Mouse (Mus musculus) skeletal muscle tissue, adult 2 months (tissue): ENCODE data around the gene Resf1.
A peak's percentile ranks its signal among the peaks of the same experiment; 100 is the strongest.
"Not testable (repeated sequence)": the region's sequence is repeated elsewhere in the genome, so short reads cannot be mapped to it uniquely, and the experiment has no call there.

ENCODE experiments used
- DNase-seq: peaks from one replicate; pipeline ENCODE4 v3.0.0-alpha.2; 2012; ENCODE audit warnings: low read depth, low spot score

Resf1 gene

GRCm38 (mm10) chr6:149308956-149309932 is at the start of gene Resf1:
TSS of gene Resf1 (plus strand) at chr6:149309414.
- DNase-seq = peak; percentile 79

GRCm38 (mm10) chr6:149260801-149261239 is 48.4 kb upstream of the Resf1 start:
- DNase-seq = no peak

GRCm38 (mm10) chr6:149267951-149268350 is 41.3 kb upstream of the Resf1 start:
- no peak for DNase-seq

- DNase-seq = no peak
Observed at GRCm38 (mm10) chr6:149278248-149278731, 30.9 kb upstream of the Resf1 start.

- no peak for DNase-seq
Observed at GRCm38 (mm10) chr6:149278866-149279265, 30.3 kb upstream of the Resf1 start.

- no peak for DNase-seq
Observed at GRCm38 (mm10) chr6:149280511-149280910, 28.7 kb upstream of the Resf1 start.

- peak; percentile 40 for DNase-seq
Observed at GRCm38 (mm10) chr6:149288190-149288589, 21.0 kb upstream of the Resf1 start.

GRCm38 (mm10) chr6:149303231-149303630 is 6.0 kb upstream of the Resf1 start:
- not testable (repeated sequence) for DNase-seq

GRCm38 (mm10) chr6:149307092-149307491 is 2.1 kb upstream of the Resf1 start:
- no peak for DNase-seq

- DNase-seq = no peak
Observed at GRCm38 (mm10) chr6:149307801-149308200, 1.4 kb upstream of the Resf1 start.

- DNase-seq = no peak
Observed at GRCm38 (mm10) chr6:149310226-149310625, 1.0 kb downstream of the Resf1 start.

GRCm38 (mm10) chr6:149311044-149311443 is 1.8 kb downstream of the Resf1 start:
- DNase-seq = no peak

GRCm38 (mm10) chr6:149311778-149312177 is 2.6 kb downstream of the Resf1 start:
- DNase-seq = no peak

GRCm38 (mm10) chr6:149312221-149312620 is 3.0 kb downstream of the Resf1 start:
- DNase-seq = no peak

GRCm38 (mm10) chr6:149314918-149315317 is 5.7 kb downstream of the Resf1 start:
- no peak for DNase-seq

- DNase-seq = no peak
Observed at GRCm38 (mm10) chr6:149323523-149324241, 14.5 kb downstream of the Resf1 start.

GRCm38 (mm10) chr6:149324242-149324633 is 15.0 kb downstream of the Resf1 start:
- no peak for DNase-seq

GRCm38 (mm10) chr6:149329071-149329470 is 19.9 kb downstream of the Resf1 start:
- DNase-seq = no peak

GRCm38 (mm10) chr6:149330332-149330731 is 21.1 kb downstream of the Resf1 start:
- DNase-seq = no peak

GRCm38 (mm10) chr6:149333036-149333435 is 23.8 kb downstream of the Resf1 start:
- DNase-seq = peak; percentile 13

- DNase-seq = no peak
Observed at GRCm38 (mm10) chr6:149337990-149338389, 28.8 kb downstream of the Resf1 start.

- DNase-seq = no peak
Observed at GRCm38 (mm10) chr6:149338622-149339021, 29.4 kb downstream of the Resf1 start.
